Mouse (Mus musculus): ENCODE data around the gene Klk1b1.
"Not testable (repeated sequence)": the region's sequence is repeated elsewhere in the genome, so short reads cannot be mapped to it uniquely, and the experiment has no call there.

GRCm38 (mm10) chr7:43995577-43995976 lies 29.0 kb downstream of the Klk1b1 start, which contains the start of gene Klk1b11:
- not testable (repeated sequence) for TF ChIP-seq POLR2A (IDR thresholded peaks at IDR 0.05; ENCODE audit: control insufficient read depth, extremely low read depth, insufficient read depth, low read length, poor library complexity); CTCF (IDR thresholded peaks at IDR 0.05; ENCODE audit: borderline replicate concordance, control insufficient read depth, extremely low read depth, insufficient read depth, low read length, poor library complexity)

Data from thymus, adult 2 months (tissue).